Mouse (Mus musculus): ENCODE data around the gene Arsb. TPM values are rescaled to one million over a fixed set of nuclear protein-coding genes. Genes with fewer than 3 reads are reported as not detected.
"Not testable (repeated sequence)": the region's sequence is repeated elsewhere in the genome, so short reads cannot be mapped to it uniquely, and the experiment has no call there.

The Arsb gene
- total RNA-seq, 4 experiments from 2014 or later = 74.9 to 85.3 (median 78.2) TPM

- no peak for DNase-seq (ENCODE audit: low spot score in 2 of 2)
These were observed 205.6 kb downstream of the Arsb start for GRCm38 (mm10) chr13:93976897-93977530.

- DNase-seq (ENCODE audit: low spot score in 2 of 2) = no peak
These were observed 207.5 kb downstream of the Arsb start for GRCm38 (mm10) chr13:93978703-93979495.

- no peak for DNase-seq (ENCODE audit: low spot score in 2 of 2)
These were observed 208.3 kb downstream of the Arsb start for GRCm38 (mm10) chr13:93979754-93980153.

DNA sequence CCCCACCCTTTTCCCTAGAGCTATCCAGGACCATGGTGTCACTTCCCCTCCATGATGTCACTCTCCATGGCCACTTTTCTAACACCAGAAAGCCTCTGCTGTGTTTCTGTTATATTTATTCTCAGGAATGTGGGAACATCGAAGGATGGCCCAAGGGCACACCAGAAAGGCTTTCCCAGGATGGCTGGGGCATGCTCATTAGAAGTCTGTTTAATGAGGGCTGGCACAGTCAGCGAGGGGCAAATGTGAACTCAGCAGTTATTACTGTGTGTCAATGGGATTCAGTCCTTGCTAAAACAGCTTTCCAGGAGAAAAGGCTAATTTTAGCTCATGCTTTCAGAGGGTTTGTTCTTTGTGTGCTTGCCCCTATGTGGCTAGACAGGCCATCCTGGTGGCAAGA, 213.1 kb downstream of the Arsb start:
- DNase-seq (ENCODE audit: low spot score in 2 of 2) = no peak

- no peak for DNase-seq (ENCODE audit: low spot score in 2 of 2)
These were observed 213.8 kb downstream of the Arsb start for GRCm38 (mm10) chr13:93985181-93985580.

GRCm38 (mm10) chr13:93985750-93986149, 214.3 kb downstream of the Arsb start:
- DNase-seq (ENCODE audit: low spot score in 2 of 2) = not testable (repeated sequence)

DNA sequence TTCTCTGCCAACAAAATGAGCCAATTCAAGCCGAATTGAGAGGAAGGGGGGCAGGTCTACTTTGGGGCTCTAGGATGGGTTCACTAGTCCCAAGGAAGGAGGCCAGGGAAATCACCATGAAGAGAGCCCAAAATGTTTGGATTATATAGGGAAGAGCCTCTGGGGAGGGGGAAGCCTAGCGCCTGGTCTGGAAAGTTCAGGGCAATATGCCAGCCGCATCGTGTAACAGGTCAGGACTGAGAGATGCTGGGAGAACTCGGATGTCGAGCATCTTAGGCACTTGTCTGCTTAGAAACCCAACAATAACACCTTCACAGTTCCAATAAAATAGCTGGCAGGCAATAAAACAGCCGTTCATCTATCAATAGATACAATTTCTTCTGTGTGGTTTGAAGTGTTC, 216.2 kb downstream of the Arsb start:
- DNase-seq (ENCODE audit: low spot score in 2 of 2) = no peak

- no peak for DNase-seq (ENCODE audit: low spot score in 2 of 2)
These were observed 217.8 kb downstream of the Arsb start for GRCm38 (mm10) chr13:93989208-93989607.

- no peak for DNase-seq (ENCODE audit: low spot score in 2 of 2)
These were observed 218.5 kb downstream of the Arsb start for GRCm38 (mm10) chr13:93989736-93990611.

- no peak for DNase-seq (ENCODE audit: low spot score in 2 of 2)
These were observed 219.4 kb downstream of the Arsb start for GRCm38 (mm10) chr13:93990841-93991240.

GRCm38 (mm10) chr13:93992342-93992882, 221.0 kb downstream of the Arsb start:
- DNase-seq (ENCODE audit: low spot score in 2 of 2) = no peak

Small RNA genes within 50 kb of the gene (microRNA-seq; reads per million reads assigned to microRNA genes)
- gene Gm25534 = 0 reads per million in 2 experiments
- gene Mir5624 = 0 reads per million in 2 experiments

Other genes starting within 250 kb of the Arsb start
- not detected for gene Bhmt, start 133.7 kb upstream of the Arsb start, total RNA-seq (2022)
- under 1 TPM; 0.34 to 0.57 (median 0.46) TPM for gene Bhmt2, start 97.3 kb upstream of the Arsb start, total RNA-seq (2022)
- 1 to 10 TPM in 1 of 4 experiments, under 1 TPM in 3; 0.42 to 1.3 (median 0.51) TPM for gene Dmgdh, start 97.2 kb upstream of the Arsb start, total RNA-seq (2022)

All from left cerebral cortex, adult 8-10 months (tissue).